15 mouse cellular contexts compared by ENCODE assay signal in the genomic region with DNA sequence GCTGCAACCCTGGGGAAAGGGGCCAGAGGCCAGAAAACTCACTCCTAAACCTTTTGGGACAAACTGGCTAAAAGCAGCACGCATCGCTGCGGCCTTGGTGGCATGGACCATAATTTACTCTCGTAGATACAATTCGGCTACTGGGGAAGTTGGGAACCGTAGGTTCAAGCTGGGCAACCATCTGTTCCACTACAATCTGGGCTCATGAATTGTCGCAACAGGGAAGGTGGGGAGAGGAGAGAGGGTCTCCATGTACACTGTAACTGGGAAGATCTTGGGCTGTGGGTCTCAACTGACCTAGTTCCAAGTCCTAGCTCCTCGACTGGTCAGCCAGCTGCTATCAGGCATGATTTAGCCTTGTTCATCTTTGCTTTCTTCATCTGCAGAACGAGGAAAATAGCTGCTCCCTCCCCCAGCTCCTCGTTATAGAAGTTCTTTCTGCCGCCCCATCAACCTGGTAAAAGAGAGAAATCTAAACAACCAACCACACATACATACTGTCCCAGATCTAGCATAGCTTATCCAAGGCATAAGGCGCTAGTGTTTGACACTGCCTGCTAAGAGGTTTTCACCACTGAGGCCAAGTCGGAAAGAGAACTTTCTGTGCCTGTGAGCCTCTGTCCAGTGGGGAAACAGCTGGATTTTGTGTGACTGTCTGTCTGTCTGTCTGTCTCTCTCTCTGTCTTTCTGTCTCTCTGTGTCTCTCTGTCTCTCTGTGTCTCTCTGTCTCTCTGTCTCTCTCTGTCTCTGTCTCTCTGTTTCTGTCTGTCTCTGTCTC. TPM values are rescaled to one million over a fixed set of nuclear protein-coding genes. Genes with fewer than 3 reads are reported as not detected.
DNase-seq lines count a peak whose midpoint lies in the region.
"Had no signal": no experiment of that assay in that cellular context is flagged by ENCODE, and none has a peak within 500 bp of the region (broad histone marks: within the 10 kb centered on the region; RNA-seq: fewer than 3 reads in every experiment).

No protein-coding gene starts in this region.

- peak; percentile 39 to 69 for DNase-seq in cerebellum, postnatal 14 days
- no peak for DNase-seq in cerebellum, adult 11-12 months
- DNase-seq in left cerebral cortex, postnatal 25 days (ENCODE audit: low spot score in 2 of 2), result peak; percentile 33 to 64
- DNase-seq in left cerebral cortex, adult 11 months (ENCODE audit: low spot score), result no peak
- DNase-seq in right cerebral cortex, adult 2 months (ENCODE audit: low spot score in 2 of 2), result peak; percentile 26 to 50
- DNase-seq in right cerebral cortex, postnatal 14 days, result no peak
- DNase-seq in adrenal gland, adult 8-10 months, result no peak
- DNase-seq in embryo, embryonic 11 days, result no peak
- DNase-seq: cerebellum, adult 18-20 months; gastrocnemius, postnatal 10 days; heart, adult 18-20 months; kidney, postnatal 10 days; layer of hippocampus, adult 9-11 months had no signal

- intact Hi-C loops in left cerebral cortex, postnatal 25 days (cut with DNase I), result no loop called here

RNA-seq across cellular contexts. Expression of a gene that starts 19.5 kb away (rescaled TPM):
- total RNA-seq in left cerebral cortex, postnatal 25 days (2021), result not detected
- total RNA-seq in adrenal gland, adult 8-10 months (2022), result not detected
- total RNA-seq: adrenal gland, adult 18-20 months; gastrocnemius, postnatal 10 days; heart, adult 18-20 months; MEL had no signal

RNA-seq across cellular contexts. Expression of a gene that starts 25.7 kb away (rescaled TPM):
- total RNA-seq in left cerebral cortex, postnatal 25 days (2021), result 10 to 100 TPM; 29.8 to 29.9 TPM
- 10 to 100 TPM; 40.4 to 58.6 (median 47.5) TPM for total RNA-seq in adrenal gland, adult 8-10 months (2022)
- total RNA-seq: MEL had no signal

Comparison
In these comparisons a context has a peak if more than half of its experiments do, and no peak if none do; other contexts are left out.
1. DNase-seq: peak in cerebellum, postnatal 14 days (2 of 2), left cerebral cortex, postnatal 25 days (2 of 2) and right cerebral cortex, adult 2 months (2 of 2); none in cerebellum, adult 11-12 months (single experiment), left cerebral cortex, adult 11 months (single experiment), right cerebral cortex, postnatal 14 days (single experiment), adrenal gland, adult 8-10 months (single experiment) and embryo, embryonic 11 days (single experiment).